Mouse (Mus musculus): ENCODE measurements around the gene Frmd4a.

DNA sequence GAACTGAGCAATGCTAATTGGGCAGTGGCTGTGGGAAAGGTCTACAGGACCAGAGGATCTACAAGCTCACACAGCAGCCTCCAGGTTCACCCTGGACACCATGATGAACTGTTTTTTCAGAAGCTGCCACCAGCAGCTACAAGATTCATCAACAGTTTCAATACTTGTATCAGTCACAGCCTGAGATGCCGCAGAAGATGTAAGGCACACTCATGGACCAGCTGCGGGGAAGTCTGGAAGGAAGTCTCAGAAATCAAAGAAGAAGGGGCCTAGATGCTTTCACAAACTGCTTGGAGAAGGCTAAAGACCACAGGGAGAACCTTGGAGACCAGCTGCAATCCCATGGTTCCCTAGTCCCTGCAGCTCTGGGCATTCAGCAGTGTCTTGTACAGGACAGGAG lies 632.1 kb downstream of the Frmd4a start:
- TF ChIP-seq POLR2A (IDR thresholded peaks at IDR 0.05; ENCODE audit: borderline replicate concordance, extremely low read depth, low read depth, low read length) (no peak), CTCF (IDR thresholded peaks at IDR 0.05; ENCODE audit: insufficient read depth, low read length) (no peak)
